Mouse (Mus musculus) erythroblast, adult 5-6 weeks (primary cell): ENCODE measurements around the gene Olfr1156. TPM values are rescaled to one million over a fixed set of nuclear protein-coding genes. Genes with fewer than 3 reads are reported as not detected.

Experiments used
- ATAC-seq: replicated peaks from 2 replicates; pipeline ENCODE4 v1.8.0; 2016; ENCODE audit warnings: moderate number of reproducible peaks, mild to moderate bottlenecking, moderate TSS enrichment, inconsistent platforms; ENCODE audit not compliant: poor library complexity, low FRiP score, severe bottlenecking
- total RNA-seq, 2 experiments: library from RNA; stranded (forward) in 1 of 2; stranded (reverse) in 1 of 2; fragments of 150-400 nt in 1 of 2; fragments of 200-764, 138-1000 nt in 1 of 2; gene quantifications; 2 replicates each; pipeline versions ENCODE4 v1.2.3 to v1.2.4; 2015 to 2017; ENCODE audit warnings: low replicate concordance in 2 of 2

The Olfr1156 gene
- total RNA-seq (2015; ENCODE audit: low replicate concordance), result not detected in 2 replicates
- not detected in 2 replicates for total RNA-seq (2017; ENCODE audit: low replicate concordance)

DNA sequence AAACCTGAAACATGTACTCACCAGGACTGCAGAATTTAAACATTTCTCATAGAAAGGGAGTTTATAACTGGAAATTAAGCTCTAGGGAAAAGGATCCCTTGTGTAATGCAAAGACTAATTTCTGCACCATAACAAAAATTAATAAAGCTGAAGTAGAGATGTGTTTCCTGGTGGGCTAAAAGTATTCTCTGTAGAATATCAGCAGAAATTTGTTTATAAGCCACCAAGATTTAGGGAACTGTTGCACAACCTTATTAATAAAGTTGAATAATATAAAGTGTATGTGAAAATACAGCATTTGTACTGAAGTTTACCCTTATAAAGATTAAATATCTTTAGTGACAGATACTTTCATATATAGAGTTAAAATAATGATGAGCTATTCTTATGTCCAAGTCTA is at the start of gene Olfr1156:
Olfr1156 (minus strand) TSS at position 101 of the 400 bp plus-strand sequence.
- ATAC-seq, result no peak

DNA sequence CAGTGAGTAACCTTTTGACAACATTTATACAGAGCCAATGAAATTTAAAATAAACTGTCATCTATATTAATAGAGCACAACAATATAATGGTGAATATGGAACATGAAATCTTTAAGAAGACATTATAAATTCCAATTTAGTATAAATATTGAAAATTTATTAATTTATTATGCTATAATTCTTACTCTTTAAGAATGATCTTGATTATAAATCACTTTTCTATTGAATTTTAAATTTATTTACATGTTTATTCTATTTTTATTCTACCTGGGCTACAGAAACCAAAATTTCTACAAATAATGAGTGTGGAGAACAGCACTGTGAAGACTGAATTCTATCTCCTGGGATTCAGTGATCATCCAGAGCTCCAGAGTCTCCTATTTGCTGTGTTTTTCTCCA is 36.9 kb upstream of the Olfr1156 start, which contains the start of gene Olfr1158:
Olfr1158 (plus strand) TSS at position 301 of the 400 bp plus-strand sequence.
- ATAC-seq, result no peak

DNA sequence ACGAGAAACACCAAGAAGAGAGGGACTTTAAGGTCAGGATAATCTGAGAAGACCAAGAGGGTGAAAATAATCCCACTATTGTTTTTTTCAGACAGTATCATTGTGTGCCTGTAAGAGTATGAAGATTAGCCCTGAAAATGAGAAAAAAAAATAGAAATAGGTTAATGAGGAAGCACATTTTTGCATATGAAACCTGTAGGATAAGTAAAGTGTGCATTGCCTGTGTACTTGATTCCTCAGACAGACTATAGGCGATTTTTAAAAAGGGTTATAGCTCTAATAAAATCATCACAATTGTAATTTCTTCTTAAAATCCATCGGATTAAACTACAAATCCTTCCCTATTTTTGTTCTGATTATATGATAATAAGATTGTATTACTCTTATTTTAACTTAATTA is 21.7 kb upstream of the Olfr1156 start, which contains the start of gene Olfr74:
Olfr74 (minus strand) TSS at position 101 of the 400 bp plus-strand sequence.
- no peak for ATAC-seq

DNA sequence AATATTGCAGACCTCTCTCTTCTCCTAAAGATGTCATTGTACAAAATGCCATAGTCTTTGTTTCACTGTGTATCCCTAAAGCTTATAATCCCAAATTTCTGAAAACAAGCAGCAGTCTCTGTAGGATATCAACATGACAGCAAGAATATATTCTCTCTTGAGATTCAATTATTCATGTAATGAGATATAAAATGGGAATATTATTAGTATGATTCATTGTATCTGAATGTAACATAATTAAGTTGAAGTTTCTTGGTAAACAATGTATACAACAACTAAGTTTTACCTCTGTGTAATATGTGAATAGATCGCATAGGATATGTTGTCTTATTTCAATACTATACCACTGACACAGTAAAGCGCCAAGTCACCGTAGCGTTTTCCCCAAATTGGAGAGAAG is 15.3 kb upstream of the Olfr1156 start, which contains the start of gene Olfr1157:
Olfr1157 (minus strand) TSS at position 101 of the 400 bp plus-strand sequence.
- no peak for ATAC-seq

DNA sequence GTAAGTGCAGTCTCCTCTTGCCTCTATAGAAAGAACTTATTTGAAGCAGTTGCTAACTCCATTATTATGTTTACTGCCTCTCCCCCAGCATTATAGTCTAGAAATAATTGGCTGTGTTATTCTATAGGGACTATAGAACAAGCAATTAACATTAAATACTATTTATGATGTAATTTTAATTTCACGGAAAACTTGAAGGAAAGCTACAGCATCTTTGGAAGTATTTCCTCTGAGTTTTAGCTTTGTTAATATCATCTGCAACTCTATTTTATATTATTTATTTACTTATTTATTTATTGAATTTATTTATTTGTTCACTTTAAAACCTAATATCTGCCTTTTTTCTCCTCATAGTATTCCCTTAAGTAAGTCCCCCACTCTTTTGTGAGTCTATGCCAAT is 7.9 kb downstream of the Olfr1156 start, which contains the start of gene Olfr1155:
Olfr1155 (minus strand) TSS at position 101 of the 400 bp plus-strand sequence.
- no peak for ATAC-seq

DNA sequence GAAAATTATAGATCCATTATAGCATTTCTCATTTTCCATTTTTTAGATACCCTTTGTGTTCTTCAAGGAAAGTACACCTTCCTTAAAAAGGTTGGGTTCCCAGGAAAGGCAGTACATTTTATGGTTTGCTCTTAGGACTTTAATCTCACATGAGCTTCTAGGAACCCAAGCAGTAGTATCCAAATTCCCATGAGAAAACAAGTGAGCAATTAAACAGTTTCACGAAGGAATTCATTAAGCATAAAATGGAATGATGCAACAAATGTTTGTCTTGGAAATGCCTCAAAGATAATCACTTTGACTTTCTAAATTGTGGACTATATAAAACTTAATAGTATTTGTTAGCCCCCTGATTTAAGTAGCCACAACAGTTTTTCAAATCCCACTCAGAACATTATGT is 47.8 kb downstream of the Olfr1156 start, which contains the start of gene Olfr1154:
Olfr1154 (minus strand) TSS at position 101 of the 400 bp plus-strand sequence.
- no peak for ATAC-seq

Other genes starting within 250 kb of the Olfr1156 start
- gene Olfr1137, start 239.9 kb downstream of the Olfr1156 start, total RNA-seq (2015; ENCODE audit: low replicate concordance), result not detected in 2 replicates
- 0.98 TPM in 1 of 2 replicates, not detected in the other for gene Olfr1137, start 239.9 kb downstream of the Olfr1156 start, total RNA-seq (2017; ENCODE audit: low replicate concordance)
- gene Olfr1138, start 213.1 kb downstream of the Olfr1156 start, total RNA-seq (2015; ENCODE audit: low replicate concordance), result not detected in 2 replicates
- gene Olfr1138, start 213.1 kb downstream of the Olfr1156 start, total RNA-seq (2017; ENCODE audit: low replicate concordance), result not detected in 2 replicates
- not detected in 2 replicates for gene Olfr1140, start 209.3 kb downstream of the Olfr1156 start, total RNA-seq (2015; ENCODE audit: low replicate concordance)
- not detected in 2 replicates for gene Olfr1140, start 209.3 kb downstream of the Olfr1156 start, total RNA-seq (2017; ENCODE audit: low replicate concordance)
- gene Olfr1141, start 199.1 kb downstream of the Olfr1156 start, total RNA-seq (2015; ENCODE audit: low replicate concordance), result not detected in 2 replicates
- not detected in 2 replicates for gene Olfr1141, start 199.1 kb downstream of the Olfr1156 start, total RNA-seq (2017; ENCODE audit: low replicate concordance)
- gene Olfr152, start 173.6 kb downstream of the Olfr1156 start, total RNA-seq (2015; ENCODE audit: low replicate concordance), result not detected in 2 replicates
- gene Olfr152, start 173.6 kb downstream of the Olfr1156 start, total RNA-seq (2017; ENCODE audit: low replicate concordance), result 2.4 TPM in 1 of 2 replicates, not detected in the other
- not detected in 2 replicates for gene Olfr1143, start 152.5 kb downstream of the Olfr1156 start, total RNA-seq (2015; ENCODE audit: low replicate concordance)
- not detected in 2 replicates for gene Olfr1143, start 152.5 kb downstream of the Olfr1156 start, total RNA-seq (2017; ENCODE audit: low replicate concordance)
- gene Olfr1145, start 143.3 kb downstream of the Olfr1156 start, total RNA-seq (2015; ENCODE audit: low replicate concordance), result not detected in 2 replicates
- gene Olfr1145, start 143.3 kb downstream of the Olfr1156 start, total RNA-seq (2017; ENCODE audit: low replicate concordance), result not detected in 2 replicates
- not detected in 2 replicates for gene Olfr1148, start 122.6 kb downstream of the Olfr1156 start, total RNA-seq (2015; ENCODE audit: low replicate concordance)
- gene Olfr1148, start 122.6 kb downstream of the Olfr1156 start, total RNA-seq (2017; ENCODE audit: low replicate concordance), result not detected in 2 replicates
- not detected in 2 replicates for gene Olfr1150-ps1, start 109.1 kb downstream of the Olfr1156 start, total RNA-seq (2015; ENCODE audit: low replicate concordance)
- 0.09 TPM in 1 of 2 replicates, not detected in the other for gene Olfr1150-ps1, start 109.1 kb downstream of the Olfr1156 start, total RNA-seq (2017; ENCODE audit: low replicate concordance)
- gene Olfr1151, start 97.2 kb downstream of the Olfr1156 start, total RNA-seq (2015; ENCODE audit: low replicate concordance), result not detected in 2 replicates
- 0.56 TPM in 1 of 2 replicates, not detected in the other for gene Olfr1151, start 97.2 kb downstream of the Olfr1156 start, total RNA-seq (2017; ENCODE audit: low replicate concordance)
- gene Olfr1152, start 86.6 kb downstream of the Olfr1156 start, total RNA-seq (2015; ENCODE audit: low replicate concordance), result not detected in 2 replicates
- gene Olfr1152, start 86.6 kb downstream of the Olfr1156 start, total RNA-seq (2017; ENCODE audit: low replicate concordance), result not detected in 2 replicates
- gene Olfr1153, start 58.1 kb downstream of the Olfr1156 start, total RNA-seq (2015; ENCODE audit: low replicate concordance), result not detected in 2 replicates
- not detected in 2 replicates for gene Olfr1153, start 58.1 kb downstream of the Olfr1156 start, total RNA-seq (2017; ENCODE audit: low replicate concordance)
- gene Olfr1154, start 47.9 kb downstream of the Olfr1156 start, total RNA-seq (2015; ENCODE audit: low replicate concordance), result not detected in 2 replicates
- gene Olfr1154, start 47.9 kb downstream of the Olfr1156 start, total RNA-seq (2017; ENCODE audit: low replicate concordance), result not detected in 2 replicates
- gene Olfr1155, start 8.0 kb downstream of the Olfr1156 start, total RNA-seq (2015; ENCODE audit: low replicate concordance), result not detected in 2 replicates
- not detected in 2 replicates for gene Olfr1155, start 8.0 kb downstream of the Olfr1156 start, total RNA-seq (2017; ENCODE audit: low replicate concordance)
- gene Olfr1157, start 15.2 kb upstream of the Olfr1156 start, total RNA-seq (2015; ENCODE audit: low replicate concordance), result not detected in 2 replicates
- gene Olfr1157, start 15.2 kb upstream of the Olfr1156 start, total RNA-seq (2017; ENCODE audit: low replicate concordance), result not detected in 2 replicates
- not detected in 2 replicates for gene Olfr74, start 21.6 kb upstream of the Olfr1156 start, total RNA-seq (2015; ENCODE audit: low replicate concordance)
- not detected in 2 replicates for gene Olfr74, start 21.6 kb upstream of the Olfr1156 start, total RNA-seq (2017; ENCODE audit: low replicate concordance)
- not detected in 2 replicates for gene Olfr1158, start 37.0 kb upstream of the Olfr1156 start, total RNA-seq (2015; ENCODE audit: low replicate concordance)
- gene Olfr1158, start 37.0 kb upstream of the Olfr1156 start, total RNA-seq (2017; ENCODE audit: low replicate concordance), result not detected in 2 replicates
- not detected in 2 replicates for gene Olfr1160, start 55.2 kb upstream of the Olfr1156 start, total RNA-seq (2015; ENCODE audit: low replicate concordance)
- gene Olfr1160, start 55.2 kb upstream of the Olfr1156 start, total RNA-seq (2017; ENCODE audit: low replicate concordance), result 0.28 TPM in 1 of 2 replicates, not detected in the other
- gene Olfr1161, start 69.7 kb upstream of the Olfr1156 start, total RNA-seq (2015; ENCODE audit: low replicate concordance), result not detected in 2 replicates
- not detected in 2 replicates for gene Olfr1161, start 69.7 kb upstream of the Olfr1156 start, total RNA-seq (2017; ENCODE audit: low replicate concordance)
- not detected in 2 replicates for gene Olfr73, start 84.6 kb upstream of the Olfr1156 start, total RNA-seq (2015; ENCODE audit: low replicate concordance)
- not detected in 2 replicates for gene Olfr73, start 84.6 kb upstream of the Olfr1156 start, total RNA-seq (2017; ENCODE audit: low replicate concordance)
- not detected in 2 replicates for gene Olfr1162, start 98.0 kb upstream of the Olfr1156 start, total RNA-seq (2015; ENCODE audit: low replicate concordance)
- not detected in 2 replicates for gene Olfr1162, start 98.0 kb upstream of the Olfr1156 start, total RNA-seq (2017; ENCODE audit: low replicate concordance)
- gene Olfr1163, start 118.7 kb upstream of the Olfr1156 start, total RNA-seq (2015; ENCODE audit: low replicate concordance), result not detected in 2 replicates
- not detected in 2 replicates for gene Olfr1163, start 118.7 kb upstream of the Olfr1156 start, total RNA-seq (2017; ENCODE audit: low replicate concordance)
- gene Olfr1164, start 140.9 kb upstream of the Olfr1156 start, total RNA-seq (2015; ENCODE audit: low replicate concordance), result not detected in 2 replicates
- gene Olfr1164, start 140.9 kb upstream of the Olfr1156 start, total RNA-seq (2017; ENCODE audit: low replicate concordance), result not detected in 2 replicates
- gene Olfr1166, start 175.2 kb upstream of the Olfr1156 start, total RNA-seq (2015; ENCODE audit: low replicate concordance), result not detected in 2 replicates
- gene Olfr1166, start 175.2 kb upstream of the Olfr1156 start, total RNA-seq (2017; ENCODE audit: low replicate concordance), result not detected in 2 replicates
- gene Olfr1167, start 202.1 kb upstream of the Olfr1156 start, total RNA-seq (2015; ENCODE audit: low replicate concordance), result not detected in 2 replicates
- not detected in 2 replicates for gene Olfr1167, start 202.1 kb upstream of the Olfr1156 start, total RNA-seq (2017; ENCODE audit: low replicate concordance)
- gene Olfr1168, start 228.8 kb upstream of the Olfr1156 start, total RNA-seq (2015; ENCODE audit: low replicate concordance), result not detected in 2 replicates
- gene Olfr1168, start 228.8 kb upstream of the Olfr1156 start, total RNA-seq (2017; ENCODE audit: low replicate concordance), result not detected in 2 replicates